Mouse (Mus musculus) heart, adult 2 months (tissue): ENCODE data around the gene Tmem199.

Source experiments
- CTCF ChIP-seq: fragments of 200-600 bp; IDR thresholded peaks from 2 replicates; pipeline ENCODE4 v1.8.1; 2022; ENCODE audit warnings: antibody characterized with exemption, mild to moderate bottlenecking, moderate library complexity
- EP300 ChIP-seq: fragments of 200-500 bp; IDR thresholded peaks from 2 replicates; pipeline ENCODE4 v1.6.1; 2011; ENCODE audit warnings: low read depth, low read length, control low read depth; ENCODE audit not compliant: insufficient read depth
- POLR2A ChIP-seq: fragments of 200-500 bp; IDR thresholded peaks from 2 replicates; pipeline ENCODE4 v1.6.1; 2011; ENCODE audit warnings: mild to moderate bottlenecking, low read depth, low read length, control low read depth; ENCODE audit not compliant: insufficient read depth

DNA sequence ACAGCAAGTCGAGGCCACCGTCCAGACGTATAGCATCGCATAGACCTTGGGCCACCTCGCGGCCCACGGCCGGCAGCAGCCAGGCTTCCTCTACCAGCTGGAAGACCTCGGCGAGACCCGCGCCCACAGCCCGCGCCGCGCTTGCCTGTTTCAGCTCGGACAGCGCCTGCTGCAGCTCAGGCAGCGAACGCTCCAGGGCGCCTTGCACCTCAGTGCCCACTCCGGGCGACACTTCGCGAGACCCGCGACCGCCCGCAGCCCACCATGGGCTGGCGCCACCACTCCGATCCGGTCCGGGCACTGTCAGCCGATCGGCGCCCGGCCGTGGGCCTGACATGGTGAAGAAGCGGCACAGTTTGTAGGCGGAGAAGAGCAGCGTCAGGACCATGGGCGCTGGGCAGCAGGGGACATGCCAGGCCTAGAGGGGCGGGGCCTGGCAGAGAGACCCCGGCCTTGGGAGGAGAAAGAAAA, 14.9 kb downstream of the Tmem199 start:
- TF ChIP-seq POLR2A (no peak), CTCF (no peak), EP300 (no peak)
